ENCODE assay signal across 8 mouse cellular contexts in genomic region chr9:106203990-106204851, GRCm38 (mm10). TPM values are rescaled to one million over a fixed set of nuclear protein-coding genes. Genes with fewer than 3 reads are reported as not detected.
A peak's percentile ranks its signal among the peaks of the same experiment; 100 is the strongest.
DNase-seq lines count a peak whose midpoint lies in the region; ATAC-seq and TF ChIP-seq lines count a peak whose summit lies in the region.

No protein-coding gene starts in this region.

- no peak overlapping the region for H3K27ac ChIP-seq in forebrain, embryonic 15.5 days (replicated peaks)
- no peak overlapping the region for H3K27ac ChIP-seq in limb, embryonic 14.5 days (replicated peaks; ENCODE audit: low read depth, low read length)
- peak overlapping the region; percentile 10; the same call in 1 of the 2 replicates for H3K27ac ChIP-seq in neural tube, embryonic 12.5 days

- TF ChIP-seq CTCF in lung, adult 2 months (IDR thresholded peaks at IDR 0.05; ENCODE audit: insufficient read depth, low read length), result no peak

- H3K27me3 ChIP-seq in forebrain, embryonic 15.5 days, result peaks cover 7% of the 10 kb centered on the region; the same call in 1 of the 2 replicates
- no peaks in the 10 kb centered on the region for H3K27me3 ChIP-seq in limb, embryonic 14.5 days (ENCODE audit: control insufficient read depth, insufficient read depth, low read length)
- H3K27me3 ChIP-seq in neural tube, embryonic 12.5 days (replicated peaks), result no peaks in the 10 kb centered on the region

- 31% methylated on average over 7 of the region's 7 CpGs for WGBS in lung, adult 2 months
- 79% methylated on average over 7 of the region's 7 CpGs for WGBS in forebrain, embryonic 15.5 days
- WGBS in limb, embryonic 14.5 days, result 74% methylated on average over 7 of the region's 7 CpGs
- WGBS in neural tube, embryonic 12.5 days, result 77% methylated on average over 7 of the region's 7 CpGs

- TF ChIP-seq POLR2A in lung, adult 2 months (IDR thresholded peaks at IDR 0.05; ENCODE audit: borderline replicate concordance, extremely low read depth, low read depth, low read length), result no peak
- TF ChIP-seq POLR2A in limb, embryonic 14.5 days (IDR thresholded peaks at IDR 0.05; ENCODE audit: borderline replicate concordance, extremely low read depth, insufficient read depth, insufficient read length), result no peak

- H3K4me3 ChIP-seq in lung, adult 2 months (replicated peaks; ENCODE audit: extremely low read depth, low read depth, low read length), result peak overlapping the region; percentile 7
- H3K4me3 ChIP-seq in forebrain, embryonic 15.5 days, result peak overlapping the region; percentile 65
- peak overlapping the region; percentile 51 for H3K4me3 ChIP-seq in limb, embryonic 14.5 days (replicated peaks; ENCODE audit: low read length)
- peak overlapping the region; percentile 66; the same call in 1 of the 2 replicates for H3K4me3 ChIP-seq in neural tube, embryonic 12.5 days

- H3K36me3 ChIP-seq in forebrain, embryonic 15.5 days, result 0 out of 2 replicates have a peak, but pooled peaks cover 2% of the 10 kb centered on the region
- peaks cover 17% of the 10 kb centered on the region for H3K36me3 ChIP-seq in limb, embryonic 14.5 days (ENCODE audit: control insufficient read depth, insufficient read depth, low read length)
- H3K36me3 ChIP-seq in neural tube, embryonic 12.5 days, result no peaks in the 10 kb centered on the region

- peak overlapping the region; percentile 80; the same call in 1 of the 2 replicates for H3K9ac ChIP-seq in forebrain, embryonic 15.5 days (replicated peaks)
- H3K9ac ChIP-seq in limb, embryonic 14.5 days (ENCODE audit: low read depth, low read length, severe bottlenecking), result 0 out of 2 replicates have a peak overlapping the region, but pooled peaks have one; percentile 69
- peak overlapping the region; percentile 76 for H3K9ac ChIP-seq in neural tube, embryonic 12.5 days

- H3K9me3 ChIP-seq in forebrain, embryonic 15.5 days, result no peaks in the 10 kb centered on the region
- H3K9me3 ChIP-seq in limb, embryonic 14.5 days (ENCODE audit: control insufficient read depth, low read length), result no peaks in the 10 kb centered on the region
- H3K9me3 ChIP-seq in neural tube, embryonic 12.5 days, result no peaks in the 10 kb centered on the region

- peak; percentile 26; the same call in 1 of the 2 replicates for ATAC-seq in cerebellum, adult (ENCODE audit: insufficient number of reproducible peaks, low FRiP score, low TSS enrichment)
- ATAC-seq in forebrain, embryonic 15.5 days (replicated peaks), result no peak
- ATAC-seq in limb, embryonic 14.5 days (ENCODE audit: low FRiP score, low read depth), result no peak
- ATAC-seq in neural tube, embryonic 12.5 days (ENCODE audit: low FRiP score, low read depth), result no peak

- H3K4me1 ChIP-seq in lung, adult 2 months (ENCODE audit: control insufficient read depth, insufficient read depth, low read length), result peaks cover 22% of the 10 kb centered on the region
- peaks cover 33% of the 10 kb centered on the region for H3K4me1 ChIP-seq in forebrain, embryonic 15.5 days
- H3K4me1 ChIP-seq in limb, embryonic 14.5 days (ENCODE audit: control insufficient read depth, insufficient read depth, low read length), result peaks cover 18% of the 10 kb centered on the region
- peaks cover 25% of the 10 kb centered on the region for H3K4me1 ChIP-seq in neural tube, embryonic 12.5 days

- no peak for DNase-seq in lung, adult 2 months
- DNase-seq in lung, adult 18-20 months, result no peak
- DNase-seq in limb, embryonic 14.5 days (ENCODE audit: low spot score), result no peak
- DNase-seq in ovary, postnatal 14 days (ENCODE audit: low spot score), result no peak
- no peak for DNase-seq in layer of hippocampus, adult 8-10 months (ENCODE audit: low spot score in 2 of 2)

- H3K4me2 ChIP-seq in forebrain, embryonic 15.5 days (replicated peaks), result peak overlapping the region; percentile 62
- peak overlapping the region; percentile 60 for H3K4me2 ChIP-seq in limb, embryonic 14.5 days (replicated peaks; ENCODE audit: low read depth, low read length, severe bottlenecking)
- peak overlapping the region; percentile 70 for H3K4me2 ChIP-seq in neural tube, embryonic 12.5 days (replicated peaks)

RNA-seq across cellular contexts. Expression of gene Twf2, which starts 1.3 kb away (rescaled TPM):
- polyA plus RNA-seq in lung, adult 2 months (2012; rRNA removed), result 60.9 and 69.0 TPM in 2 replicates
- polyA plus RNA-seq in forebrain, embryonic 15.5 days (2015; fragmentation: Nextera tagmentation; extraction: Ambion mirVana), result 54.8 and 57.3 TPM in 2 replicates
- 69.2 and 76.3 TPM in 2 replicates for polyA plus RNA-seq in limb, embryonic 14.5 days (2012; rRNA removed)
- polyA plus RNA-seq in limb, embryonic 14.5 days (2014; fragmentation: Nextera tagmentation; extraction: Ambion mirVana), result 62.4 and 65.6 TPM in 2 replicates
- polyA plus RNA-seq in neural tube, embryonic 12.5 days (2016; fragmentation: Nextera tagmentation; extraction: Ambion mirVana), result 60.9 and 61.6 TPM in 2 replicates
- total RNA-seq in layer of hippocampus, adult 8-10 months (2022), result 10 to 100 TPM; 53.5 to 61.3 (median 56.8) TPM

RNA-seq across cellular contexts. Expression of gene Ppm1m, which starts 4.7 kb away (rescaled TPM):
- 60.7 and 67.3 TPM in 2 replicates for polyA plus RNA-seq in lung, adult 2 months (2012; rRNA removed)
- polyA plus RNA-seq in forebrain, embryonic 15.5 days (2015; fragmentation: Nextera tagmentation; extraction: Ambion mirVana), result 15.4 and 15.8 TPM in 2 replicates
- 87.0 and 93.5 TPM in 2 replicates for polyA plus RNA-seq in limb, embryonic 14.5 days (2012; rRNA removed)
- polyA plus RNA-seq in limb, embryonic 14.5 days (2014; fragmentation: Nextera tagmentation; extraction: Ambion mirVana), result 39.2 and 48.3 TPM in 2 replicates
- polyA plus RNA-seq in neural tube, embryonic 12.5 days (2016; fragmentation: Nextera tagmentation; extraction: Ambion mirVana), result 32.1 and 32.9 TPM in 2 replicates
- total RNA-seq in layer of hippocampus, adult 8-10 months (2022), result 10 to 100 TPM; 21.7 to 27.4 (median 23.0) TPM

RNA-seq across cellular contexts. Expression of gene Tlr9, which starts 18.2 kb away (rescaled TPM):
- 6.0 and 6.4 TPM in 2 replicates for polyA plus RNA-seq in lung, adult 2 months (2012; rRNA removed)
- not detected in 2 replicates for polyA plus RNA-seq in forebrain, embryonic 15.5 days (2015; fragmentation: Nextera tagmentation; extraction: Ambion mirVana)
- polyA plus RNA-seq in limb, embryonic 14.5 days (2012; rRNA removed), result 0.96 and 0.99 TPM in 2 replicates
- 0.08 and 0.11 TPM in 2 replicates for polyA plus RNA-seq in limb, embryonic 14.5 days (2014; fragmentation: Nextera tagmentation; extraction: Ambion mirVana)
- 0.05 TPM in 1 of 2 replicates, not detected in the other for polyA plus RNA-seq in neural tube, embryonic 12.5 days (2016; fragmentation: Nextera tagmentation; extraction: Ambion mirVana)
- total RNA-seq in layer of hippocampus, adult 8-10 months (2022), result 1 to 10 TPM in 3 of 4 experiments, under 1 TPM in 1; 0.94 to 3.2 (median 2.1) TPM

RNA-seq across cellular contexts. Expression of gene Wdr82, which starts 33.5 kb away (rescaled TPM):
- 47.3 and 49.1 TPM in 2 replicates for polyA plus RNA-seq in lung, adult 2 months (2012; rRNA removed)
- polyA plus RNA-seq in forebrain, embryonic 15.5 days (2015; fragmentation: Nextera tagmentation; extraction: Ambion mirVana), result 38.1 and 41.5 TPM in 2 replicates
- 104 and 122 TPM in 2 replicates for polyA plus RNA-seq in limb, embryonic 14.5 days (2012; rRNA removed)
- polyA plus RNA-seq in limb, embryonic 14.5 days (2014; fragmentation: Nextera tagmentation; extraction: Ambion mirVana), result 30.2 and 32.5 TPM in 2 replicates
- polyA plus RNA-seq in neural tube, embryonic 12.5 days (2016; fragmentation: Nextera tagmentation; extraction: Ambion mirVana), result 27.6 and 28.9 TPM in 2 replicates
- 100 to 1,000 TPM; 109 to 145 (median 125) TPM for total RNA-seq in layer of hippocampus, adult 8-10 months (2022)

RNA-seq across cellular contexts. Expression of gene Alas1, which starts 44.2 kb away (rescaled TPM):
- polyA plus RNA-seq in lung, adult 2 months (2012; rRNA removed), result 443 and 458 TPM in 2 replicates
- 93.6 and 101 TPM in 2 replicates for polyA plus RNA-seq in forebrain, embryonic 15.5 days (2015; fragmentation: Nextera tagmentation; extraction: Ambion mirVana)
- polyA plus RNA-seq in limb, embryonic 14.5 days (2012; rRNA removed), result 83.3 and 97.2 TPM in 2 replicates
- polyA plus RNA-seq in limb, embryonic 14.5 days (2014; fragmentation: Nextera tagmentation; extraction: Ambion mirVana), result 89.3 and 95.4 TPM in 2 replicates
- 94.8 and 99.5 TPM in 2 replicates for polyA plus RNA-seq in neural tube, embryonic 12.5 days (2016; fragmentation: Nextera tagmentation; extraction: Ambion mirVana)
- total RNA-seq in layer of hippocampus, adult 8-10 months (2022), result 100 to 1,000 TPM; 146 to 162 (median 156) TPM

Comparison
In these comparisons a context has a peak if more than half of its experiments do, and no peak if none do; other contexts are left out.
1. H3K4me3 ChIP-seq: peak in every context shown above with its lines; median percentile 66 in neural tube, embryonic 12.5 days; 65 in forebrain, embryonic 15.5 days; 51 in limb, embryonic 14.5 days; 7 in lung, adult 2 months.